Mouse (Mus musculus) olfactory bulb, adult 2 months (tissue): ENCODE data around the gene Nfkbie.

Source experiments
- CTCF ChIP-seq: fragments of 200-500 bp; IDR thresholded peaks from 2 replicates; pipeline ENCODE4 v1.5.1; 2012; ENCODE audit warnings: low read depth, mild to moderate bottlenecking, low read length, moderate library complexity; ENCODE audit not compliant: insufficient read depth
- POLR2A ChIP-seq: fragments of 200-500 bp; IDR thresholded peaks from 2 replicates; pipeline ENCODE4 v1.6.1; 2012; ENCODE audit warnings: mild to moderate bottlenecking, low read depth, low read length, moderate library complexity; ENCODE audit not compliant: insufficient read depth

DNA sequence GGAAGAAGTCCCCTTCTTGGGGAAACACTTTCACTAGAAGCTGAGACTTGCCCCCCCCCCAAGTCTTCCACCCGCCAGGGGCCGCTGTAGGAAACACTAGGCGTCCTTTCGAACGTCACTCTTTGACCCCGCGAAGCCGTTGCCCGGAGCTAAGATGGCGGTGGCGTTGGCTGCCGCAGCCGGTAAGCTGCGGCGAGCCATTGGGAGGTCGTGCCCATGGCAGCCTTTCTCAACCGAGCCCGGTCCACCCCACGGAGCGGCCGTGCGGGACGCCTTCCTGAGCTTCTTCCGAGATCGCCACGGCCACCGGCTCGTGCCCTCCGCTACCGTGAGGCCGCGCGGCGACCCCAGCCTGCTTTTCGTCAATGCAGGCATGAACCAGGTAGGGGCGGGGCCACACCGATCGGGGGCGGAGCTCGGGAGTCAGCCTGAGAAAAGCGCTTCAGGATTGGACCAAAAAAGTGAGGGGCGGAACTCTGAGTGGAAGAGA is 48.8 kb upstream of the Nfkbie start, which contains the start of gene Aars2:
- TF ChIP-seq CTCF (peak; percentile 62), POLR2A (peak; percentile 88)
